Mouse (Mus musculus) T-helper 1 cell (primary cell): ENCODE measurements at regions not wholly inside any gene's neighbourhood (a gene's known extent, or its start where the extent isn't known, plus 50 kb on each side); places are given as distances from the start of the nearest gene placed in this dataset.

Source experiments
- in situ Hi-C: fragments of 300-600 bp; cut with MboI, MseI; formaldehyde crosslinking; loops from one replicate; pipeline ENCODE4 v1.15.1; 2025; ENCODE audit warnings: high pct_unique_total_duplicates

DNA sequence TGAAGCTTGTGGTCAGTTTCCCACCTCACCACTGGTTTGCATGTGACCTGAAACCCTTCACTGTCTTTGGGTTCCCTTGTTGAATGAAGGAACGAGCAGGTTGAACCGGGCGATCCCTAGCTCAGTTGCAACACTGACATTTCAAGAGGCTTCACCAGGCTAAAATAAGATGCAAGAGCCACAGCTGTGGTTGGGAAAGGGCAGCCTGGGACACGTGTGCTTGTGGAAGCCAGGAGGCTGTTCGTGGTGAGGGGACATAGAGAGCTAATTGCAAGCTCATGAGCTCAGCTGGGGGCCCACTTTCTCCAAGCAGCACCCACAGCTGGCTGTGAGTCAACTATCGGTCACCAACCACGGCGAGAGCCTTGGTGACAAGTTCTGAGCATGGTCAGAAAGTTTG lies 64.8 kb upstream of the 1600014C23Rik start:
- in situ Hi-C loops: no loop called here

DNA sequence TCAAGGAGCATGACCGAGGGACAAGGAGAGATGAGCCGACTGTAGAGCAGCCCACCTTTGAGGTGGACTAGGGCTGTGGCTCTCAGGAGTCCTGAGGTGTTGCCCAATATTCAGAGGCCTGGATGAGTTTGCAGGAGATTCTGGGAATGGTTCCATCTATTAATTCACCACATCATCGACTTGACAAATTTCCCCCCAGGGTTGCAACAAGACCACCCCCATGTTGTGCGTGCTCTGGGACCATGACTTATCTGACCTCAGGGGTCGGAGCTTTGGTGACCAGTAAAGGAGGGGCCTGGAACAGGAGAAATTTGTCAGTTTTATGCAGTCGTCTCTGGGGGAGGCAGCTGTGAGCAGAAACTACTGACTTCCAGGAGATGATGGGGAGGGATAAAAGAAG lies 63.5 kb upstream of the 1600014C23Rik start:
- in situ Hi-C loops: no loop called here

DNA sequence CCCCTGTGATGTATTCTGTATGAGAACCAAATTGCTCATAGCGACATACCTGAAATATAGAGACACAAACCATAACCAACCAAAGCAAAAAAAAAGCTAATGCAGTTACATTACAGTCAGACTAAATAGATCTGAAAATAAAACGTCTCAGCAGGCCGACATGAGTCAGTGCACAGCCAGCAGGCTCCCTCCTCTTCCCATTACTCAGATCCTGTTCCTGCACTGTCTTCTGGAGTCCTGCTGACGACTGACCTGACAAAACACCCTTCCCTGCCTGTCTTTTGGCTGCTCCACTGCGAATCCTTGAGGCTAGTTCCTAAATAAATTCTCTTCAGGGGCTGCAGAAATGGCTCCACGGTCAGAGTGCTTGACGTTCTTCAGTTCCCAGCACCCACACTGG lies 61.3 kb upstream of the 1600014C23Rik start:
- in situ Hi-C loops: no loop called here

DNA sequence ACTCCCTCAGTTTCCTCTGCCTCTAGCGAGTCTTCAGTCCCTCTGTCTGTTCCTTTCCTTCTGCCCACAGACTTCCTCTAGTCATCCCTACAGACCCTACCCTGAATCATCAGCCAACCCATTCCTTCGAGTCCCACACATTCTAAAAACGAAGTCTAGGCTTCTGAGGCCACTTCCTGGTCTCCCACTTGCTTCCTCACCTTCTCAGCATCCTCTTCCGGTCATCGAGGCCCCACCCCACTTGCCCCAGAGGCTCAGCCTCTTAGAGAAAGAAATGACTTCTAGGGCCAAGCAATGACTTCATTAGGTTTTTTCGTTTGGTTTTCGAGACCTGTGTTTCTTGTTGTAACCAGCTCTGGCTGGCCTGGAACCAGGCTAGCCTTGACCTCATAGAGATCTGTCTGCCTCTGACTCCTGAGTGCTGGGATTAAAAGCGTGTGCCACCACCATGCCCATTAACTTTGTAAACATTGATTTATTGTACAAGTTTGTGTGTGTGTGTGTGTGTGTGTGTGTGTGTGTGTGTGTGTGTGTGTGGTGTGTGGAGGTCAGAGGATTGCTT lies 57.4 kb upstream of the 1600014C23Rik start:
- in situ Hi-C loops: no loop called here

DNA sequence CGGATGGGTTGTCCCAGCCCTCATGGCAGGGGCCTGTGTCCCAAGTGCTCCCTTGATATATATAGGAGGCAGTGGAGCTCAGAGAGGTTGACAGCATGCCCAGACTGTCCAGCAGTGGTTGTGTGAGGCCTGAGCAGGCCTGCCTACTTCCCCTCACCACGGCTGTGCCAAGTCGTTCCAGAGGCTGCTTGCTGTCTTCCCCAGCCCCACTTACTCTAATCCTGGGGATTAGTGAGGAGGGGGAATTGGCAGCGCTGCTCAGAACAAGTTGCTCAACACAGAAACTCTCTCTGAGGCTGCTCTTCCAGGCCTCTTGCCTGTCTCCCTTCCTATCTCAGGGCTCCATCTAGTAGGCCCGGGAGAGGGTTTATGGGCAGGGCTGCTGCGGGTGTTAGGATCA lies 56.1 kb upstream of the 1600014C23Rik start:
- in situ Hi-C loops: no loop called here

DNA sequence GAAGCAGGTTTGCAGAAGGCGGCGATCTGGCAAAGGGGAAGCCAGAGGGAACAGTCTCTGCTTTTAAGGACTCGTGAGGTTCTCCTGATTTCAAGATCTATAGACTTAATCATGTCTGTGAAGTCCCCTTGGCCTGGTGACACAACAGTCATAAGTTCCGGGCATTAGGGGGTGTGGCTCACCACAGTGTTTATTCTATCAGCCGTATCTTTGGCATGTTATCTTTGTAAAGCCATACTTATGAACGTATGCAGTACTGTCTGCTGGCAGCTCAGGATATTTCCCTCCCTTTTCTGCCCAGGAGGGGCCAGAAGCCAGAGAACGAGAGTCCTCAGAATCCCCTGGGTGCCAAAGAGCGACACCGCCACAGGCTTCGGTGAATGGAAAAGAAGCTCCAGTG lies 51.3 kb upstream of the 1600014C23Rik start:
- in situ Hi-C loops: no loop called here

DNA sequence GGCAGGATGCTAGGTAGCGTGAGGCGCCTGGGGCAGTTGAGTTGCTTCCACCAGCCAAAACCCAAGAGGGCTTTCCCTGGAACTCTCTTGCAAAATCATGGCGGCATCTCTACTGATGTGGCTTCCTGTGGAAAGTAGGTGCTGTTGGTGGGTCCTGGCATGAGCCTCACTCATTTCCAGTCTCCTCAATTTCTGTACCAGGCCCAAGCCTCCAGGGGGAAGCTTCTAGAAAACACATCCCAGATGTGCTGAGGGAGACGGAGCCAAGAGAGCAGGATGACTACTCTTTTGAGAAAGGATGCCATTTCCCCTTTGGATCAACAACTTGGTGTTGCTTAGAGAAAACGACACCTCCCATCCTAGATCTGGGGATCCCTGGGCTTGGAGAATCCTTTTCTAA lies 50.9 kb upstream of the 1600014C23Rik start:
- in situ Hi-C loops: no loop called here
